Mouse (Mus musculus): ENCODE data around the gene Ube2cbp.

DNA sequence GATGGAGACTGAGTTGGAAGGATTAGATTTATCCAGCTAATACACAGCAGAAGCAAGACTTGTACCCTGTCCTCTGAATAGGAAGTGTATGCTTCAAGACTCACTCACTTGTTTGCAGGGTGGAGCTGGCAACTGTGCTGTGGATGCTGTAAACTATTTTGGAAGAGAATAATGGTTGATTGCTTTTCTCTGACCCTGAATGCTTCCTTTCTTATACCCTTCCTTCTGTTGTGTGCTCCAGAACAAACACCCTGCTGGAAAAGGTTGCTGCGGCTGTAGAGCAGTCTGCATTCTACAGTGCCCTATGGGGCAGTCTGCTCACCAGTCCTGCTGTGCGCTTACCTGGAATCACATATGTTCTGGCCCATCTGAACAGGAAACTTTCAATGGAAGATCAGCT is 27.0 kb upstream of the Ube2cbp start:
- TF ChIP-seq EP300 (IDR thresholded peaks at IDR 0.05; ENCODE audit: low read depth): no peak
- no peak for TF ChIP-seq CTCF (IDR thresholded peaks at IDR 0.05; ENCODE audit: low read depth)
